Mouse (Mus musculus): ENCODE measurements at regions not wholly inside any gene's neighbourhood (a gene's known extent, or its start where the extent isn't known, plus 50 kb on each side); places are given as distances from the start of the nearest gene placed in this dataset.

GRCm38 (mm10) chr5:64580786-64581445 is 222.3 kb upstream of the Klf3 start:
- Histone ChIP-seq H3K4me2 (ENCODE audit: low read length) (no peak overlapping the region), H3K27ac (replicated peaks in 1 of 2; ENCODE audit: control insufficient read depth in 1 of 2, insufficient read depth in 1 of 2, low read depth in 2 of 2, low read length in 2 of 2) (peak overlapping the region; percentile 68 to 79), H3K36me3 (ENCODE audit: control insufficient read depth, insufficient read depth, low read length) (no peaks in the 10 kb centered on the region), H3K4me3 (ENCODE audit: control insufficient read depth in 1 of 2, insufficient read depth in 1 of 2, low read depth in 1 of 2, low read length in 2 of 2) (no peak overlapping the region), H3K9ac (ENCODE audit: low read length) (no peak overlapping the region), H3K4me1 (ENCODE audit: control insufficient read depth in 2 of 2, insufficient read depth in 2 of 2, low read length in 2 of 2) (peaks cover 26 to 46% of the 10 kb centered on the region in 2 experiments), H3K9me3 (ENCODE audit: control insufficient read depth, low read length) (no peaks in the 10 kb centered on the region), H3K27me3 (ENCODE audit: control insufficient read depth, insufficient read depth, low read length) (no peaks in the 10 kb centered on the region)
- ATAC-seq (ENCODE audit: insufficient number of reproducible peaks, insufficient read depth, low FRiP score, low read depth) = no peak
- 62% methylated on average over 6 of the region's 6 CpGs for WGBS

DNA sequence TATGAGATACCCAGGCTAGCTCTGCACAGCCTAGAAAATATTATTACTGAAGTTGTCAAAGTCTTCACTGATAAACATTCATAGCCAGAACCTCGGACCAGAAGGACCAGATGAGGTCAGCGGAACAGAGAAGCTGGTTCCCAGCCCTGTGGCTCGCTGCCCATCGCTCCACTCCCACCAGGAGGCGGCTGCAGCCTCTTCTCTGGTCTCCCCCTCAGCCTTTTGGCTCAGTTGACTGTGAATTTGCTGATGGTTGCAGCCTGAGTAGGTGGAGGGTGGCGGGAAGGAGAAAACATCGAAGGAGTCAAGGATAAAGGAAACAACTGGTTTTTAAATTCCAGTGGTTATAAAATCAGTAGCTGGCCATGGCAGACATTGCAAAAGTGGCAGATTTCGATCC is 221.7 kb upstream of the Klf3 start:
- Histone ChIP-seq H3K4me2 (ENCODE audit: low read length) (no peak overlapping the region), H3K27me3 (ENCODE audit: control insufficient read depth, insufficient read depth, low read length) (no peaks in the 10 kb centered on the region), H3K9me3 (ENCODE audit: control insufficient read depth, low read length) (no peaks in the 10 kb centered on the region), H3K9ac (ENCODE audit: low read length) (no peak overlapping the region), H3K4me1 (ENCODE audit: control insufficient read depth in 2 of 2, insufficient read depth in 2 of 2, low read length in 2 of 2) (peaks cover 26 to 46% of the 10 kb centered on the region in 2 experiments), H3K4me3 (ENCODE audit: control insufficient read depth in 1 of 2, insufficient read depth in 1 of 2, low read depth in 1 of 2, low read length in 2 of 2) (no peak overlapping the region), H3K36me3 (ENCODE audit: control insufficient read depth, insufficient read depth, low read length) (no peaks in the 10 kb centered on the region), H3K27ac (replicated peaks in 1 of 2; ENCODE audit: control insufficient read depth in 1 of 2, insufficient read depth in 1 of 2, low read depth in 2 of 2, low read length in 2 of 2) (peak overlapping the region; percentile 68 to 79)
- 55% methylated on average over 8 of the region's 8 CpGs for WGBS
- peak; percentile 41; the same call in 1 of the 2 replicates for ATAC-seq (ENCODE audit: insufficient number of reproducible peaks, insufficient read depth, low FRiP score, low read depth)

DNA sequence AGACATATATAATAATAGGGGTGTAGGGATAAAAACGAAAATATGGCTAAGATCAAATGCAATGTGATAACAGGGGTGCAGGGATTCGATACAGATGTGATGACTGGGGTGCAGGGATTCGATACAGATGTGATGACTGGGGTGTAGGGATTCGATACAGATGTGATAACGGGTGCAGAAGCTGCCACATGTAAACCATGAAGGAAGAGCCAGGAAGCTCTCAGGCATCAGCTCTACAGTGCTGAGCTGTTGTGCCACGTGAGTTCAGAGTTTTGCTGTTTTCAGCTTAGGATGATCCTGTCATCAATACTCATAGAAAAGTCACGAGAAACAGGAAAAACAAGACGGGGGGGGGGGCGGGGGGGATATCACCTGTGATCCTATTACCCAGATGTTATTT is 221.2 kb upstream of the Klf3 start:
- no peak overlapping the region for H3K4me2 ChIP-seq (ENCODE audit: low read length)
- H3K4me1 ChIP-seq (ENCODE audit: control insufficient read depth in 2 of 2, insufficient read depth in 2 of 2, low read length in 2 of 2) = peaks cover 26 to 43% of the 10 kb centered on the region in 2 experiments
- no peaks in the 10 kb centered on the region for H3K9me3 ChIP-seq (ENCODE audit: control insufficient read depth, low read length)
- H3K27ac ChIP-seq (replicated peaks in 1 of 2; ENCODE audit: control insufficient read depth in 1 of 2, insufficient read depth in 1 of 2, low read depth in 2 of 2, low read length in 2 of 2) = peak overlapping the region in 1 of 2 experiments; percentile 68; a peak in 1 of 4 replicates
- H3K9ac ChIP-seq (ENCODE audit: low read length) = no peak overlapping the region
- H3K36me3 ChIP-seq (ENCODE audit: control insufficient read depth, insufficient read depth, low read length) = no peaks in the 10 kb centered on the region
- ATAC-seq (ENCODE audit: insufficient number of reproducible peaks, insufficient read depth, low FRiP score, low read depth) = no peak
- H3K27me3 ChIP-seq (ENCODE audit: control insufficient read depth, insufficient read depth, low read length) = no peaks in the 10 kb centered on the region
- no peak overlapping the region for H3K4me3 ChIP-seq (ENCODE audit: control insufficient read depth in 1 of 2, insufficient read depth in 1 of 2, low read depth in 1 of 2, low read length in 2 of 2)
- WGBS = 77% methylated on average over 9 of the region's 9 CpGs

- Histone ChIP-seq H3K4me3 (ENCODE audit: control insufficient read depth in 1 of 2, insufficient read depth in 1 of 2, low read depth in 1 of 2, low read length in 2 of 2) (no peak overlapping the region), H3K27ac (replicated peaks in 1 of 2; ENCODE audit: control insufficient read depth in 1 of 2, insufficient read depth in 1 of 2, low read depth in 2 of 2, low read length in 2 of 2) (no peak overlapping the region), H3K9me3 (ENCODE audit: control insufficient read depth, low read length) (no peaks in the 10 kb centered on the region), H3K4me1 (ENCODE audit: control insufficient read depth in 2 of 2, insufficient read depth in 2 of 2, low read length in 2 of 2) (peaks cover 20 to 35% of the 10 kb centered on the region in 2 experiments), H3K36me3 (ENCODE audit: control insufficient read depth, insufficient read depth, low read length) (no peaks in the 10 kb centered on the region), H3K27me3 (ENCODE audit: control insufficient read depth, insufficient read depth, low read length) (no peaks in the 10 kb centered on the region), H3K4me2 (ENCODE audit: low read length) (no peak overlapping the region), H3K9ac (ENCODE audit: low read length) (no peak overlapping the region)
- 79% methylated on average over 1 of the region's 1 CpGs for WGBS
- ATAC-seq (ENCODE audit: insufficient number of reproducible peaks, insufficient read depth, low FRiP score, low read depth) = no peak
Measured at GRCm38 (mm10) chr5:64584308-64584707, 218.9 kb upstream of the Klf3 start.

DNA sequence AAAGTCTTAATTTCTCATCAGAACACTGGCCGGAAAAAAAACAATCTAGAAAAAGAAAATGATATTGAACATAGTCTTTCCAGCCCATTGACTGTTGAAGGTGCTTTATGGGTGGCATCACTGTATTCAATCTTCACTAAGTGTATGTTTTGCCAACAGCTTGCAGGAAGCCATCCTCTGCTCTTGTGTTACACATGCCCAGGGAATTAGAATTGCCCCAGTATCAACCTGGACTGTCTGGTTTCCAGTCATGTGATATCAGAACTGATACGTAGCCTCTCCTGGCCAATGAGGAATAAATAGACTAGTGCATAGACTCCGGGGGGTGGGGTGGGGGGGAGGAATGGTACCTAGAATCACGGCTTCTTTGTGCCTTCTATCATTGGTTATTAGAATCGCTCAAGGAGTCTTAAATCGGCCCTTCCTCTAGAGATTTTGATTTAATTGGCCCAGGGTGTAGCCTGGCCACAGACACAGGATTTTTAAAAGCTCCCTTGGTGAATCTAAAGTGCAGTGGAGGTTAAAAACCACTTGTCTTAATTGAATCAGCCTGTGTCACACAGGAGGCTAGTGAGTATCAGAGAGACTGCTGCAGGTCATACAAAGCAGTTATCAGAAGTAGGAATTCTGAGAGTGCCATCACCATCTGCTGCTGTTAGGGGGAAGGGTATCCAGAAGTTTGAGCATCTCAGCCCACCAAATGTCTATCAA is 218.0 kb upstream of the Klf3 start:
- H3K9ac ChIP-seq (ENCODE audit: low read length) = no peak overlapping the region
- peaks cover 15 to 26% of the 10 kb centered on the region in 2 experiments for H3K4me1 ChIP-seq (ENCODE audit: control insufficient read depth in 2 of 2, insufficient read depth in 2 of 2, low read length in 2 of 2)
- H3K36me3 ChIP-seq (ENCODE audit: control insufficient read depth, insufficient read depth, low read length) = no peaks in the 10 kb centered on the region
- no peaks in the 10 kb centered on the region for H3K27me3 ChIP-seq (ENCODE audit: control insufficient read depth, insufficient read depth, low read length)
- no peak for ATAC-seq (ENCODE audit: insufficient number of reproducible peaks, insufficient read depth, low FRiP score, low read depth)
- 71% methylated on average over 6 of the region's 6 CpGs for WGBS
- no peaks in the 10 kb centered on the region for H3K9me3 ChIP-seq (ENCODE audit: control insufficient read depth, low read length)
- no peak overlapping the region for H3K4me3 ChIP-seq (ENCODE audit: control insufficient read depth in 1 of 2, insufficient read depth in 1 of 2, low read depth in 1 of 2, low read length in 2 of 2)
- no peak overlapping the region for H3K4me2 ChIP-seq (ENCODE audit: low read length)
- no peak overlapping the region for H3K27ac ChIP-seq (replicated peaks in 1 of 2; ENCODE audit: control insufficient read depth in 1 of 2, insufficient read depth in 1 of 2, low read depth in 2 of 2, low read length in 2 of 2)

DNA sequence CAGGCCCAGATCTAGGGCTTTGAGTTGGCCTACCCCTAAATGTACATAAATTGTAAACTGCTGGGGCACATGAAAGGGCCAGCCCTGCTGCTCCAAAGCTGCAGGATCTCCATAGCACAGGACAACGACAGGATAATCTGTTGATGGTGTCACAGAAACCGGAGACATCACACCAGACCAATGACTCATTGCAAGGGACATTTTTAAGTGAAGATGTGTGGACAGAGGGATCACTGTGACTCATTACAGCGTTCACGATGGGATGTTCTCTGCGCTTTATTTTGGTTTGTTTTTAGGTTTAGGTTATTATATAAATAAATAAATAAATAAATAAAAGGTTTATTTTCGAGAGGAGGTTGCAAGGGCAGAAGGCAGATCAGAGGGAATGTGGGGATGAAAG is 216.9 kb upstream of the Klf3 start:
- H3K27me3 ChIP-seq (ENCODE audit: control insufficient read depth, insufficient read depth, low read length) = no peaks in the 10 kb centered on the region
- 78% methylated on average over 6 of the region's 6 CpGs for WGBS
- H3K4me2 ChIP-seq (ENCODE audit: low read length) = no peak overlapping the region
- no peaks in the 10 kb centered on the region for H3K9me3 ChIP-seq (ENCODE audit: control insufficient read depth, low read length)
- no peak overlapping the region for H3K4me3 ChIP-seq (ENCODE audit: control insufficient read depth in 1 of 2, insufficient read depth in 1 of 2, low read depth in 1 of 2, low read length in 2 of 2)
- H3K27ac ChIP-seq (replicated peaks in 1 of 2; ENCODE audit: control insufficient read depth in 1 of 2, insufficient read depth in 1 of 2, low read depth in 2 of 2, low read length in 2 of 2) = no peak overlapping the region
- H3K4me1 ChIP-seq (ENCODE audit: control insufficient read depth in 2 of 2, insufficient read depth in 2 of 2, low read length in 2 of 2) = peaks cover 9 to 16% of the 10 kb centered on the region in 2 experiments
- H3K9ac ChIP-seq (ENCODE audit: low read length) = no peak overlapping the region
- ATAC-seq (ENCODE audit: insufficient number of reproducible peaks, insufficient read depth, low FRiP score, low read depth) = no peak
- H3K36me3 ChIP-seq (ENCODE audit: control insufficient read depth, insufficient read depth, low read length) = no peaks in the 10 kb centered on the region

DNA sequence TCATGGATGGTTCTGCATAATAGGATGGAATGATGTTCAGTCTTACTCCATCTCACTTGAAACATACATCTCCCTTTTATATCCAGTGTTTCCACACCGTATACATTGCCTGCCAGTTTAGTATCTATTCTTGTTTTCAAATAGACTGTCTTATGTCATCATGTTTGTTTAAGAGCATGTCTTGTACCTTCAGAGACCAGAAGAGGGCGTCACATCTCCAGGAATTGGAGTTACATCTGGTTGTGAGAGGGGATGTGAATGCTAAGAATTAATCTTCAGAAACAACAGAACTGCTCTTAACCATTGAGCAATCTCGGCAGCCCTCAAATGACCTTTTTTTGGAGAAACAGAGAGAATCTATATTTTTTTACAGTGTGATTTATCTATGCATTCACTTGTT is 216.3 kb upstream of the Klf3 start:
- WGBS = 88% methylated on average over 3 of the region's 3 CpGs
- Histone ChIP-seq H3K27ac (replicated peaks in 1 of 2; ENCODE audit: control insufficient read depth in 1 of 2, insufficient read depth in 1 of 2, low read depth in 2 of 2, low read length in 2 of 2) (no peak overlapping the region), H3K4me2 (ENCODE audit: low read length) (no peak overlapping the region), H3K36me3 (ENCODE audit: control insufficient read depth, insufficient read depth, low read length) (no peaks in the 10 kb centered on the region), H3K9me3 (ENCODE audit: control insufficient read depth, low read length) (no peaks in the 10 kb centered on the region), H3K4me1 (ENCODE audit: control insufficient read depth in 2 of 2, insufficient read depth in 2 of 2, low read length in 2 of 2) (peaks cover 4 to 12% of the 10 kb centered on the region in 2 experiments), H3K9ac (ENCODE audit: low read length) (no peak overlapping the region), H3K4me3 (ENCODE audit: control insufficient read depth in 1 of 2, insufficient read depth in 1 of 2, low read depth in 1 of 2, low read length in 2 of 2) (no peak overlapping the region), H3K27me3 (ENCODE audit: control insufficient read depth, insufficient read depth, low read length) (no peaks in the 10 kb centered on the region)
- ATAC-seq (ENCODE audit: insufficient number of reproducible peaks, insufficient read depth, low FRiP score, low read depth) = no peak
